Mouse (Mus musculus): Measurements from ENCODE around the gene Parp3. TPM values are rescaled to one million over a fixed set of nuclear protein-coding genes. Genes with fewer than 3 reads are reported as not detected.
A peak's percentile ranks its signal among the peaks of the same experiment; 100 is the strongest.

Parp3 gene
- polyA plus RNA-seq, 1 experiment = 5.6 TPM

DNA sequence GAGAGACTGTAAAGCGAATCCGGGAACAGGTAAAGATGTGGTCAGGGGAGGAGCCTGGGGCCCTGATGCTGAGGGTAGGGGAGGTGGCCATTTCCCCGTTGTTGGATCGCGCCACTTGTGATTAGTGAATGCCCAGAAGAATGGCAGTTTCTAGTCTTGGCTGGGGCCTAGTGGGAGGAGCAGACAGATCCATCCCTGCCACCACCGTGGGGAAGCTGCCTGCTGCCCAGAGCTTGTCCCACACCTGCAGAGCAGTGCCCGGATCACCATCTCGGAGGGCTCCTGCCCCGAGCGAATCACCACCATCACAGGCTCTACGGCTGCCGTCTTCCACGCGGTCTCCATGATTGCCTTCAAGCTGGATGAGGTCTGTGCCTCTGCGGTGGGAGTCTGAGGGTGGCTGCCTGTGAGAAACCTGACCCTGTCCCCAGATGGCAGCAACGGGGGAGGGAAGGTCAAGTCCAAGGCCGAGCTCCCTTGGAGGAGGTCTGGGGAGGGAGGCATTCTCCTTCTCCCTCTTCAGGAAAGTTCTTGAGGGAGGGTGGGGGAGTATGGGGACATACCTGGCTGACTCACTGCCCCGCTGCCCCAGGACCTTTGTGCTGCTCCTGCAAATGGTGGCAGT is 16.2 kb downstream of the Parp3 start:
- peaks cover 93% of the 10 kb centered on the region for H3K27me3 ChIP-seq (replicated peaks)
- H3K9me3 ChIP-seq = no peaks in the 10 kb centered on the region
- H3K4me3 ChIP-seq (replicated peaks) = no peak overlapping the region
- TF ChIP-seq GATA1 (IDR thresholded peaks at IDR 0.05; ENCODE audit: borderline replicate concordance, low read length) = no peak
- TF ChIP-seq FLI1 (IDR thresholded peaks at IDR 0.05; ENCODE audit: low read length) = no peak
- H3K36me3 ChIP-seq (replicated peaks; ENCODE audit: low read length) = no peaks in the 10 kb centered on the region
- H3K4me1 ChIP-seq = peaks cover 50% of the 10 kb centered on the region

DNA sequence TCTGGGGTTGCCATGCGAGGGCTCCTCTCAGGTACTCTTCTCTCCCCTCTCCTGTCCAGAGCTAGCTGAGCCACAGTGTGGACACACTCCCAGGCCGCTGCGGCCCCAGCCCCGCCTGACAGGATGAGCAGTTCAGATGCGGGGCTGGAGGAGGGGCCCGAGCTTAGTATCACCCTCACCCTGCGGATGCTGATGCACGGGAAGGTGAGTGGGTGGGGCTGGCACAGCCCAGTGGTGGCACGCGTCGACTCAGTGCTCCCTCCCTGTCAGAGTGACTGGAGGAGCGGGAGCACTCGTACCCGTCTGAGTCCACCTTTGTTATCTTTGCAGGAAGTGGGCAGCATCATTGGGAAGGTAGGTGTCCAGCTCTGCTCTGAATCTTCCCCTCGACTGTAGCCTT is 16.8 kb downstream of the Parp3 start:
- peaks cover 50% of the 10 kb centered on the region for H3K4me1 ChIP-seq
- peaks cover 93% of the 10 kb centered on the region for H3K27me3 ChIP-seq (replicated peaks)
- no peak overlapping the region for H3K4me3 ChIP-seq (replicated peaks)
- no peaks in the 10 kb centered on the region for H3K36me3 ChIP-seq (replicated peaks; ENCODE audit: low read length)
- H3K9me3 ChIP-seq = no peaks in the 10 kb centered on the region
- TF ChIP-seq FLI1 (IDR thresholded peaks at IDR 0.05; ENCODE audit: low read length) (no peak), GATA1 (IDR thresholded peaks at IDR 0.05; ENCODE audit: borderline replicate concordance, low read length) (no peak)

DNA sequence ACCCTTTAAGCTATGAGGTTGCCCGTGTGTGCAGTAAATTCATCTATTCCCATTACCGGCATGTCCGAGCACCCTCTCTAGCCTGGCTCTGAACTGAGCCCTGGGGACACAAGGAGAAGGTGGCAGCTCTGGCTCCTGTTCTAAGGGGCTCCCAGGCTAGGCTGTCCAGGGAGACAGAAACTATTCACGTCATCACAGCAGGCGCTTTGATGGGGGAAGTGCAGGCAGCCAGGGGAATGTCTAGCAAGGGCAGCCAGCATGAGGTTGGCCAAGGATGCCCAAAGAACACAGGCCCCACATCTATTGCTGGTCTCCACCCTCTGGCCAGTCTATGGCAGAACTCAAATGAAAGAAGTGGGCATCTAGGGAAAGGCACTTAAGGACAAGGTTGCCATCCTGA is 18.8 kb downstream of the Parp3 start:
- Histone ChIP-seq H3K36me3 (replicated peaks; ENCODE audit: low read length) (no peaks in the 10 kb centered on the region), H3K4me3 (replicated peaks) (no peak overlapping the region), H3K27me3 (replicated peaks) (peaks cover 88% of the 10 kb centered on the region), H3K4me1 (peaks cover 54% of the 10 kb centered on the region), H3K9me3 (no peaks in the 10 kb centered on the region)
- TF ChIP-seq FLI1 (IDR thresholded peaks at IDR 0.05; ENCODE audit: low read length) = no peak
- TF ChIP-seq GATA1 (IDR thresholded peaks at IDR 0.05; ENCODE audit: borderline replicate concordance, low read length) = no peak

DNA sequence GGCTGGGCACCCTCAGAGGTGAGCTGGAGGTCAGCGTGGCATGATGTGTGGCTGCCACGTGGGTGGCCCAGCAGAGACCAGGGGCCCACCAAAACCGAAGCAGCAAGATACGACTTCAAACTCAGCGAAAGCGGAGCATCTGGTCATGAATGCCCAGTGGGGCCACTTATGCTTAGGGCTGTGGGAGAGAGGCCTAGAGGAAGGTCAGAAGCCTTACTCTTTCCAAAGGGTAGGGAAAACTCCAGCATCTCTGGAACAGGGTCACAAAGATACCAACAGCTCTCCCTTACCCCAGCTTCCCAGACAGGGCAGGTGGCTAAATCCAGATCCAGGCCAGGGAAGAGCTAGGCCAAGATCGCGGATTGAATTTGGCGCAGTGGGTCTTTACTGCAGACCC is 19.6 kb downstream of the Parp3 start:
- no peaks in the 10 kb centered on the region for H3K36me3 ChIP-seq (replicated peaks; ENCODE audit: low read length)
- peaks cover 88% of the 10 kb centered on the region for H3K27me3 ChIP-seq (replicated peaks)
- no peak for TF ChIP-seq GATA1 (IDR thresholded peaks at IDR 0.05; ENCODE audit: borderline replicate concordance, low read length)
- no peak for TF ChIP-seq FLI1 (IDR thresholded peaks at IDR 0.05; ENCODE audit: low read length)
- H3K9me3 ChIP-seq = no peaks in the 10 kb centered on the region
- peaks cover 56% of the 10 kb centered on the region for H3K4me1 ChIP-seq
- H3K4me3 ChIP-seq (replicated peaks) = no peak overlapping the region

DNA sequence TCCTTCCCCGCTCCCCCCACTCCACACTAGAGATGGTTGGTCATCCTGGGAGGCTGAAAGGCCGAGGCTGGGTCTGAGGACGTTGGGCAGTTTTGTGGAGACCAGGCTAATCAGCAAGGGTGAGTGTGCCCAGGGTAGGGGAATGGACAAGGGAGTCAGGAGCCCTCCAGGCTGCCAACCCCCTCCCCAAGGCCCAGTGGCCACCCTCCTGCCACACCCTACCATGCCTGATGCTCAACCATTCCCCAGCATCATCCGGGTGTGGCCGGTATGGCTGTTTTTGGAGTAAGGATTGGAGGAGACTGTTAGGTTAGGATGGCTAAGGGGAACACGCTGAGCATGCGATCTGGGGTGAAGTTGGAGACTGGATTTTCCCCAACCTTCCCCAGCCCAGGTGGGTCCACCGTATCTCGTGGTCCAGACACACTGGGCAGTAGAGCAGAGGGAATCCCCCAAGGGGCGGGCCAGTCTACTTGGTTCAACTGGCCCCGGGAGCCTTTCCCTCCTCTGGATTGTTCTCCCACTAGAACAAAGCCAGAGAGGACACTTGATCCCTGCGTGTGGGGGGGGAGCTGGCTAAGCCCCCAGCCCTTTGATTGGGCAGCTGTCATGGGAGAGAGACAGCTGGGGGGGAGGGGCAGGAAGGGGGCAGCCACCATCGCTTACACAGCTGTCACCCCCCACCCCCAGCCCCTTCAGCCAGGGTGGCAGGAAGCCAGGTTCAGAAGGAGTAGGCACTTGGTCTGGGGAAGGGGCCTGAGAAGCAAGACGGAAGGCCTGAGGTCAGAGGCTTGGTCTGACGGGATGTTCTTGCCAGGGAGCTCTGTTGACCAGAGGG is 20.2 kb downstream of the Parp3 start:
- peaks cover 88% of the 10 kb centered on the region for H3K27me3 ChIP-seq (replicated peaks)
- TF ChIP-seq GATA1 (IDR thresholded peaks at IDR 0.05; ENCODE audit: borderline replicate concordance, low read length) = no peak
- TF ChIP-seq FLI1 (IDR thresholded peaks at IDR 0.05; ENCODE audit: low read length) = no peak
- peaks cover 56% of the 10 kb centered on the region for H3K4me1 ChIP-seq

DNA sequence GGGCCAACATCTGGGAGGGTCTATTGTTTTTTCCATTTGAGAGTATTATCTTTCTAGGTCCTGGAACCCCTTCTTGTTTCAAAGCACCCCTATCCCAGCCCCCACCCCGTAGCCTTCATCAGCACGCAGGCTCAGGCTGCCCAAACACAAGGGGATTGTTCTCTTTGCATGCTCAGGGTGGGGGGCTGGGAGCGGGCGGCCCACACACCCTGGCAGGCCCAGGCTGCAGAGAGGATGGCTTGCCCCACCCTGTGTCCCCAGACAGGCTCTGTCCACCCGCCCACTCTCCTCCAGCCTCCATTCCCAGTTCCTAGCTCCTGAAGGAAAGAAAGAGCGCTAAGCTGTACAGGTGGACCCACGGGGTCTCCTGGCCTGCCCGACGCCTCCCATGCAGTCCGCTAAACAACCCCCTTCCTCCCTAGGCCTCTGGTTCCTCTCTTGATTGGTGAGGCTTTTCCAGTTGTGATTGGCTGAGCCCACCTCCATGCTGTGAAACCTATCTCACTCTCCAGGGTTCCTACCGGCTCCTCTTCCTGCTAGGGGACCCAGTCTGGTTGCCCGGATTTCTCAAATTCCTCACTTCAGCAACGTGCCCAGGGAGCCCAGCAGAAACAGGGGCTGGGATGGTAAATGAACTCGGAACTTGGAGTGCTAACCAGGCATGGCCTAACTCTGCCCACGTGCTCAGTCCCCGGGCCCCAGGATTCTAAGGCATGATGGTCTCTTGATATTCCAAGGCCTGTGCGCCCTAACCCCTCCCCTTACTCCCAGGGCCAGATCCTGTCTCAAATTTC is 21.7 kb downstream of the Parp3 start:
- Histone ChIP-seq H3K27me3 (replicated peaks) (peaks cover 86% of the 10 kb centered on the region), H3K4me3 (replicated peaks) (peak overlapping the region; percentile 56), H3K9me3 (no peaks in the 10 kb centered on the region), H3K4me1 (peaks cover 56% of the 10 kb centered on the region), H3K36me3 (replicated peaks; ENCODE audit: low read length) (no peaks in the 10 kb centered on the region)
- no peak for TF ChIP-seq FLI1 (IDR thresholded peaks at IDR 0.05; ENCODE audit: low read length)
- TF ChIP-seq GATA1 (IDR thresholded peaks at IDR 0.05; ENCODE audit: borderline replicate concordance, low read length) = no peak

More for the DNA sequence above, 20.2 kb downstream of the Parp3 start:
- Histone ChIP-seq H3K36me3 (replicated peaks; ENCODE audit: low read length) (no peaks in the 10 kb centered on the region), H3K9me3 (no peaks in the 10 kb centered on the region), H3K4me3 (replicated peaks) (no peak overlapping the region)

DNA sequence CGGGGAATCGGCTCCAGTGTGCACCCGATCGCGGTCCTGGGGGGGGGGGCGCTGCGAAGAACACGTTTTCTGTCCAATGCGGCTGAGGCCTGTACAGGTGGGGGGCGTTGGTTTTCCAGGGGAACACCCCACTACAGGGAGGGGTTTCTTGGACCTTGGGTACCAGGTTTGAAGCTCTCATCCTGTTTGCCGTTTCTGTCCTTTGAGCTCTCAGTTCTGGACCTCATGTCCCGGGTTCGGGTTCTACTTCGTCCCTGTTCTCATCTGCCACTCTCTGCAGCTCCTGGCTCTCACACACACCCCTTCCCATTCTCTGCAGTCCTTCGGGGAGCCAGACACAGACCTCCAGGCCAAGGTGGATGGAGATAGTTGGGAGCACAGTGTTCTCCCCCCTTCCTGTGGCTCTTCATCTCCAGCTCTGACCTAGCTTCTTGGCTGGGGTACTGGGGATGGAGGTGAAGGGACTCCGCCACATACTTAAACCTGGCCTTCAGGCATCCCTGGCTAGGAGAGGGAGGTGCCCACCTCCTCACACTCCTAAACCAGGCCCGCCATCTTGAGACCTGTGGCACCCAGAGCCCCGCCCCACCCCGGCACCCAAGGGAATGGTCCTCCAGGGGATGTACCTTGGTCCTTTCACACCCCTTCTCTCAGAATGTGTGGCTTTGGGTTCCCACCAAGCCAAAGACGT is 22.5 kb downstream of the Parp3 start:
- H3K4me1 ChIP-seq = peaks cover 47% of the 10 kb centered on the region
- no peaks in the 10 kb centered on the region for H3K9me3 ChIP-seq
- H3K27me3 ChIP-seq (replicated peaks) = peaks cover 81% of the 10 kb centered on the region
- peak overlapping the region; percentile 91 for H3K4me3 ChIP-seq (replicated peaks)
- no peak for TF ChIP-seq GATA1 (IDR thresholded peaks at IDR 0.05; ENCODE audit: borderline replicate concordance, low read length)
- TF ChIP-seq FLI1 (IDR thresholded peaks at IDR 0.05; ENCODE audit: low read length) = no peak
- H3K36me3 ChIP-seq (replicated peaks; ENCODE audit: low read length) = no peaks in the 10 kb centered on the region

DNA sequence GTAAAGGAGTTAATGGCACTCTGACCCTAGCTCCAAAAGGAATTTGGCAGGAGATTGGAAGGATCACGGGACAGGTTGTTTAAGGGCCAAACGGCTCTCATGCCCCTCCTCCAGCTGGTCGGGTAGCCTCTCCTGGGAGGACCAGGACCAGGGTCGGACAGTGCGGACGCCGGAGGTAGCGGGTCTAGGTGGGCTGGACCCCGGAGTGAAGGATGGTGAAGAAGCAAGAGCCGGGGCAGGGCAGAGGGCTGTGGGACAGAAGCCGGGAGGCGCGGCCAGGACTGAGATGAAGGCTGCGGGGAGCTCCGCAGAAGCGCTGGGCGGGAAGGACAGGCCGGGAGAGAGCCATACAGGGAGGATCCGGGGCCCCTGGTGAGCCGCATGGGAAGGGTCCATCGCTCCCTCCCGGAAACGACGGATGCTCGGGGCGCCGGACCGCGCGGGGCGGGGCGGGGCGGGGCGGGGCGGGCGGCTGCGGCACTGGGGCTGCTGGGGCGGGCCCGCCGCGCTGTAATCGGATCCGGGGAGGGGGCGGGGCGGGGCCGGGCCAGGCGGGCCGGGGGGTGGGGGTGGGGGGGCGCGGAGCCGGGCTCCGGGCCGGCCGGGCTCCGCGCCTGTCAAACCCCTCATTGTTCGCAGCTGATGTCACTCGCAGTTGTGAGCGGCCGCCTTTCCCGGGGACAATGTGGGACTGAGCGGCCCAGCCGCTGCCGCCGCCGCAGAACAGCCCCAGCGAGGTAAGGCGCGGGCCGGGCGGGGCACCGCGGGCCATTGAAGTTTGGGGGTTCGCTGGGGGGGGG is 23.3 kb downstream of the Parp3 start, which contains the start of gene Pcbp4:
Gene Pcbp4 (plus strand): TSS at position 21 of the 800 bp plus-strand sequence.
- H3K9me3 ChIP-seq = no peaks in the 10 kb centered on the region
- TF ChIP-seq GATA1 (IDR thresholded peaks at IDR 0.05; ENCODE audit: borderline replicate concordance, low read length) = no peak
- no peak for TF ChIP-seq FLI1 (IDR thresholded peaks at IDR 0.05; ENCODE audit: low read length)
- no peaks in the 10 kb centered on the region for H3K36me3 ChIP-seq (replicated peaks; ENCODE audit: low read length)
- H3K27me3 ChIP-seq (replicated peaks) = peaks cover 75% of the 10 kb centered on the region
- peak within 1 kb of the TSS; percentile 91 for H3K4me3 ChIP-seq (replicated peaks)
- H3K4me1 ChIP-seq = peaks cover 47% of the 10 kb centered on the region
